Mouse (Mus musculus) thymus, adult 2 months (tissue): ENCODE data around the gene Adamtsl5.

Experiments
- CTCF ChIP-seq: fragments of 200-500 bp; IDR thresholded peaks from 2 replicates; pipeline ENCODE4 v1.5.1; 2012; ENCODE audit warnings: mild to moderate bottlenecking, control low read depth, low read length, moderate library complexity, borderline replicate concordance; ENCODE audit not compliant: control insufficient read depth, poor library complexity, insufficient read depth; ENCODE audit errors: extremely low read depth
- POLR2A ChIP-seq: fragments of 200-500 bp; IDR thresholded peaks from 2 replicates; pipeline ENCODE4 v1.6.1; 2012; ENCODE audit warnings: mild to moderate bottlenecking, low read length, control low read depth, moderate library complexity; ENCODE audit not compliant: control insufficient read depth, poor library complexity, insufficient read depth; ENCODE audit errors: extremely low read depth

- 0 out of 2 replicates have a peak, but pooled peaks have one; percentile 14 for TF ChIP-seq POLR2A
- TF ChIP-seq CTCF, result peak; percentile 92
Measured at GRCm38 (mm10) chr10:80350292-80350691, 2.1 kb upstream of the Adamtsl5 start.
